Mouse (Mus musculus) testis, postnatal 10 days (tissue): ENCODE measurements around the gene Cntrl.

Experiments used
- DNase-seq: peaks from one replicate; pipeline ENCODE4 v3.0.0; 2021; ENCODE audit warnings: low spot score

Cntrl gene

DNA sequence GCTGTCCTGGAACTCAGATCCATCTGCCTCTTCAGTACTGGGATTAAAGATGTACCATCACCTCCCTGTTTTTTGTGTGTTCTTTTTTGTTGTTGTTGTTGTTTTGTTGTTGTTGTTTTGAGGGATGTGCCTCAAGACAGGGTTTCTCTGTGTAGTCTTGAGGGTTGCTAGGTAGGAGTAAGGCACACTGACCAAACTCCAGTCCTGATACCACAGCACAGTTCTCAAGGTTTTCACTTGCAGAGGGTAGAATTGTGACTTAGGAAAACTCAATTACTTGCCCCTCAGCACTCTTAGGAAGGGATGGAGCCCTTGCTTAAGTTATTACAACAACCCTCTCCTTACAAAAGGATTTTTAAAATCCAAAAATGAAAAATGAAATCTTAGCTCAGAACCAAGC lies 22.2 kb downstream of the Cntrl start:
- no peak for DNase-seq

DNA sequence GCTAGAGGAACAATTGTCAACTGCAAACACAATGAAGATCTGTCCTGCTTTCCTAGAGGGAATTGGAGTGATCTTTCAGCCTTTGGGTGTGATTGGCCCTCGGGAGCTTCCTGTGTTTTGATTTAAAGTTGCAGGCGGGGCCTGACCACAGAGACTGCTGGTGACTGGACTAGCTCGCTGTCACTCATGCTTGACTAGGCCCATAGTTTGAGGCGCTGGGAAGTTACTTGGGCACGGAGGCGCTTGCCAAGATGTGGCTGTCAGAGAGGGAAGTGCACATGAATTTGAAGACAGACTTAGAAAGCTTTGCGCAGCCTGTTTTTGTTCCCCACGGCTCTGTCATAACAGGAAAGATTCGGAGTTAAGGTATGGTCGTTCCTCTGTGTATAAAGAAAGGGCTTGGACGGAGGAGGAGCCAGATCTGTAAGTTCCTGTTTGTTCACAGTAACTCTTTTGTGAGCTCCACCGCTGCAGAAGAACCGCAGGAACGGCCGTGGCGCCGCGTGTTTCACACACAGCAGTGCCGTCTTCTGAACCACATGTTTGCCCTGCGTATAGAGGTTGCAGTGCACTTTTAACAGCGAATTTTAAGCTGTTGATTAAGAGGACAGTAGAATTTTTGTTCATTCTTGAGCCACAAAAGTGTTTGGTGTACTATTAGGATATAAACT lies 22.8 kb downstream of the Cntrl start:
- peak; percentile 94 for DNase-seq

DNA sequence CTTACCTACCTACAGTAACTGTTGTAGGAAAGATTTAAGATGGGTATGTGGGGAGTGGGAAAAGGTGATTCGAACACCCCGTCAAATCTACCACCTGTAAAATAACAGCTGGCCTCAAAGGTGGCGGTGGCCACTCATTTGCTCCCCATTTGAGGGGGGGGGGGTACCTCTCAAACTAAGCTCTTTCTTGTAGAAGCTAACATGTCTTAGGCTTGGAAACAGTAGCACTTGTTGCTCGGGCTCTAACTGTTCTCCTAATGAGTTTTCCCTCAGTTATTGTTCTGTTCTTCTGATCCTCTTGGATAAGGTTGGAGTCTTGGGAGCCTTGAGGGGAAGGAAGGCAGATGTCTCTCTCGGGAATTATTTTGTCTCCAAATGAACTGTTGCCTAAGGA lies 23.4 kb downstream of the Cntrl start:
- DNase-seq: no peak

DNA sequence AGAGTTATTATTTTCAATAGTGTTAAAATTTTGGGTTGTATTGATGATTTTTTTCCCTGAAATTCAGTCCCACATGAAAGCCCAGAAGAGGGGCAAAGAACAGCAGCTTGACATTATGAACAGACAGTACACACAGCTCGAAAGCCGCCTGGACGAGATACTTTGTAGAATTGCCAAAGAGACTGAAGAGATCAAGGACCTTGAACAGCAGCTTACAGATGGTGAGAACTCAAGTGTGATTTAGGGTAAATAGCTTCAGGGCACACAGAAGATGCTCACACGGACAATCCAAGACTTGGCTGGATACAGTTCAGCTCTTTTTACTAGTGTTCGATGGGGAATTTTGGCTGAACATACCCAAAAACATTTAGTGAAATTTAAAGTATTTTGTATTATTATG lies 24.6 kb downstream of the Cntrl start:
- no peak for DNase-seq

DNA sequence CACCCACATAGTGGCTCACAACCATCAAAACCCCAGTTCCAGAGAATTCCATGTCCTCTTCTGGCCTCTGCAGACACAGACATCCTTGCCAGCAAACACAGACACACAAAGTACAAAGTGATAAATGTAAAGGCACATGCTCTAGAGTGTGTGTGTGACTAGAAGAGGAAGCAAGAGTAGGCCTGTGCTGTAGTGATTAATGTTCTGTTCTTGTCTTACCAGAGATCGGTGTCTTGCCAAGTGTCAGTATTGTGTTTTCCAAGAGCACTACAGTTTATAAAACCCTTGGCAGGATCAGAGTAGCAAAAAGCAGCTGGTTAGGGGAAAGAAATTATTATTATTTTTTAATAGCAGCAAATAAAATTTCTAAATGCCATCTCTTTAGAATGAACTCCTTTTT lies 29.3 kb downstream of the Cntrl start:
- no peak for DNase-seq

- no peak for DNase-seq
Observed at GRCm38 (mm10) chr2:35141673-35142072, 32.4 kb downstream of the Cntrl start.

GRCm38 (mm10) chr2:35148806-35149205 lies 39.5 kb downstream of the Cntrl start:
- no peak for DNase-seq

- no peak for DNase-seq
Observed at GRCm38 (mm10) chr2:35151303-35151882, 42.1 kb downstream of the Cntrl start.

- DNase-seq: no peak
Observed at GRCm38 (mm10) chr2:35153179-35153578, 43.9 kb downstream of the Cntrl start.

DNA sequence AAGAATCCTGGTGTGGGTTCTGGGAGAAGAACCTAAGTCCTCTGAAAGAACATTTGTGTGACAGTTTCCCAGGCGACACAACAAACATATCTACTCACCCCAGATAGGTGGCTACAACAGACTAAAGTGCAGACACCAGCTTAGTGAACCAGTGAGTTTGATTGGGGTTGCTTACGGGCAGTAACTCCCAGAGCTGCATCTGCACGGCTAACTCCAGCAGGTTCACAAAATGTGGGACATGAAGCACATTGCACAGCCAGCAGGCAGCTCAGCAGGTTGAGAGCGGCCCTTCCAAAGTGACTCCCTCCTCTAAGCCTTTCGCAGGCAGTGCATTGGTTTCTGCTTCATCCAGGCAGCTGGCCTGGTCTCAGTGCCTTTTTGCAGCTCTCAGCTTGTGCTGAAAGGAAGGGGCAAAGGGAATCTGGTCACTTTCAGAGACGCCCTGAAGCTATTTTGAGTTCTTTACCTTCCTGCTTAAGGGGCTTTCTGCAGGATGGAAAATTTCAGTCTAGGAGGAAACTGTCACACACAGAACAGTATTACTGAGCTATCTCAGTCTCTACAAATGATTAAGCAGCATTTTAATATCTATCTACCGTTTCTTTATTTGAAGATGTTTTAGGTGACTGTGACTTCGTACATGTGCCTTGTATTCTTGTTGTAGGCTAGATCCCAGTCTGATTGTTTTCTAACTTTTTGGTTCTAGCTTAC lies 44.7 kb downstream of the Cntrl start:
- no peak for DNase-seq

DNA sequence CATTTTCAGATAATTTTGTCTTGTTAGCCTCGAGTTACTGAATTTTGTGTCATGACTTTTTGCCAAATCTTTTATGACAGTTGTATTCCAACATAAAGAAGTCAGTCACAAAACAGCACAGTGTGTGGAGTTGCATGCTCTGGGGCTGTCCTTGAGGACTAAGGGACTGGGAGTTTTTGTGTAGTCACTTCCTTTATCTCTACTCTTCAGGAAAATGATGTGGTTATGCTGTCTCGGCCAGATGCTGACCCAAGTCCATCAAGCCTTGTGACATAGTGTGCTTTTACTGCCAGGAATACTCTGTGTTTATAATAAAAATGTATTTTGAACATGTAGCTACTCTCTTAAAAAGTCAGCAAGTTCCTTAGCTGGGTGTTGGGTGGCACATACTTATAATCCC lies 47.7 kb downstream of the Cntrl start:
- no peak for DNase-seq

DNA sequence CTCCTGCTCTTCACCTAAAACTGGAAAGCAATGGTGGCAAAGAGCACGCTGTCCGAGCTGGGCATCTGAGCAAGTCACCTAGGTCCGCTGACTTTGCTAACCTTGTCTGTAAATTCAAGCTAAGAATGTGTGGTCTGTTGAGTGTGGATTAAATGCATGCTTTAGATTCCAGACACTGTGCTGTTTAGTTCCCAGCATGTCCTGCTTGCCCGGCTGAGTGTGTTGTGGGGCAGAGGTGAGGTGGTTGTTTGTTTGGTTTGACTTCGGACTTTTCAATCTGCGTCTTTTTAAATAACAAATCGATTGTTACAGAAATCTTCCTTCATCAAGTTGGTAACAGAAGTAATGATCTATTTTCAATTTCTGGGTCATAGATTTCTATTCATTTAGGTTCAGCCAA lies 48.5 kb downstream of the Cntrl start:
- no peak for DNase-seq

- no peak for DNase-seq
Observed at GRCm38 (mm10) chr2:35158358-35158757, 49.1 kb downstream of the Cntrl start.

DNA sequence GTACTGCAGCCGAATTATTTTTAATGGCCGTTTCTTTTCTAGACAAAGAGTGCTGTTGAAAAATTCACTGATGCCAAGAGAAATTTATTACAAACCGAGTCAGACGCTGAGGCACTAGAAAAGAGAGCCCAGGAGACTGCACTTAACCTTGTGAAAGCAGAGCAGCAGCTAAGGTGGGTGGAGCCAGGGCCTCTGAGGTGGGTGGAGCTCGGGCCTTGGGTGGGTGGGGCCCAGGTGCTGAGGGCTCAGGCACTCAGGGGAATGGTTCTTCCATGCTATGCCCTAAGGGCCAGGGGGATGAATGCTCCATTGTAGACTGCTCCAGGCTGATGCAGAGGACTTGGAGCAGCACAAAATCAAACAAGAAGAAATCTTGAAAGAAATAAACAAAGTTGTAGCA lies 50.9 kb downstream of the Cntrl start:
- peak; percentile 66 for DNase-seq

- no peak for DNase-seq
Observed at GRCm38 (mm10) chr2:35161846-35162488, 52.7 kb downstream of the Cntrl start.

- no peak for DNase-seq
Observed at GRCm38 (mm10) chr2:35163396-35163795, 54.1 kb downstream of the Cntrl start.

GRCm38 (mm10) chr2:35165416-35165815 lies 56.1 kb downstream of the Cntrl start:
- no peak for DNase-seq

DNA sequence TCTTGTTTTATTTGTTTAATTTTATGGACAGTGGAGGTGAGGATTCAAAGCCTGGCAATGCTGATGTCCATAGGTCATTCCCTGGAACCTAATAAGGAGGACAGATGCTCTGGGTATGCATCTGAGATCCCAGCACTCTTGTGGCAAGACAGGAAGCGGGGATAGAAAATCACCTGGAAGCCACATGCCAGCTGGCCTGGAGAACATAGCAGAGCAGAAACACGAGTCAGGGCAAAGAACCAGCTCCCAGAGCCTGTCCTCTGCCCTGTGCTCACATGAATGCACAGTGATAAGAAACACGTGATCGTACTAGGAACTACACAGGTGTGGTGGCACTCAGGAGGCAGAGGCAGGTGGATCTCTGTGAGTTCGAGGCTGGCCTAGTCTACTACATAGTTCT lies 57.5 kb downstream of the Cntrl start:
- DNase-seq: no peak

DNA sequence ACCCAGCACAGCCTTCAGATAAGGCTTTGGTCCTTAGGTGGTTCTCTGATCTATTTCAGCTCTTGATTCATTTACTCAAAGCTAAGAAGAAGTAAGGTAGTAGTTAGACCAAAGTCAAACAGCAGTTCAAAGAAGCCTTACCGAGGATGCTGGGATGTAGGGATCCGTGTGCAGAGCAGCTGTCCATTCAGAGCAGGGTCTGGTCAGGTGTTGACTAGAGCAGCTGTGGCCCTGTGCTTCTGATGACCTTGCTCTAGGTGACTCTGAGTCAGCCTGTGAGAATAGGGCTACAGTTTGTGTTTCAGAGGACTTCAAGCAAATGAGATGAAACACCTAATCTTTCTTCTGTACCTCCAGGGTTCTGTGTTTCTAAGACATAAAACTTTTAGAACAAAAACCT lies 60.2 kb downstream of the Cntrl start:
- DNase-seq: no peak

- DNase-seq: peak; percentile 74
Observed at GRCm38 (mm10) chr2:35171341-35171861, 62.1 kb downstream of the Cntrl start.

- no peak for DNase-seq
Observed at GRCm38 (mm10) chr2:35172246-35172645, 63.0 kb downstream of the Cntrl start.

GRCm38 (mm10) chr2:35173666-35174065 lies 64.4 kb downstream of the Cntrl start:
- no peak for DNase-seq

DNA sequence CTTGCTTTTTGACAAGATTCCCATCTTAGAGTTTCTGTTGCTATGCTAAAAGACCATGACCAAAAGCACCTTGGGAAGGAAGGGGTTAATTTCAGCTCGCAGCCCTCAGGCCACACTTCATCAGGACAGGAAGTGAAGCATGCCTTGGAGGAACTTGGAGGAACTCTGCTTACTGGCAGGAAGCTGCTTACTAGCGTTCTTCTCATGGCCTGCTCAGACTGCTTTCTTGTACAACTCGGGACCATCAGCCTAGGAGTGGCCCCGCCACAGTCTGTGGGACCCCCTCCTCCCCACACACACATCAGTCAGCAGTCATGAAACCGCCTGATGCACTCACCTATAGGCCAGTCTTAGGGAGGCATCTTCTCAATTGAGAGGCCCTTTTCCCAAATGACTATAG lies 64.8 kb downstream of the Cntrl start:
- no peak for DNase-seq
